Mouse (Mus musculus) heart, postnatal 0 days (tissue): ENCODE results near the gene Phc2. TPM values are rescaled to one million over a fixed set of nuclear protein-coding genes. Genes with fewer than 3 reads are reported as not detected.
A peak's percentile ranks its signal among the peaks of the same experiment; 100 is the strongest.

Experiments used
- ATAC-seq: fragments of 200-750 bp; cut with Nextera tagmentation; 2 replicates; pipeline ENCODE4 v1.8.0; 2017; ENCODE audit warnings: low read depth, moderate number of reproducible peaks, moderate library complexity; ENCODE audit not compliant: insufficient read depth
- DNase-seq: peaks from one replicate; pipeline ENCODE4 v3.0.0-alpha.2; 2016; ENCODE audit warnings: low spot score
- H3K27ac ChIP-seq: fragments of 300-500 bp; sonication (generic); 2 replicates; pipeline ENCODE4 v1.5.1; 2014; ENCODE audit warnings: low read depth, mild to moderate bottlenecking
- H3K27me3 ChIP-seq: fragments of 300-500 bp; sonication (generic); 2 replicates; pipeline ENCODE4 v1.6.1; 2014; ENCODE audit warnings: low read length, mixed read lengths; ENCODE audit not compliant: control insufficient read depth, insufficient read depth
- H3K36me3 ChIP-seq: fragments of 300-500 bp; sonication (generic); replicated peaks from 2 replicates; pipeline ENCODE4 v1.6.1; 2014; ENCODE audit warnings: low read length, mixed read lengths; ENCODE audit not compliant: control insufficient read depth, insufficient read depth
- H3K4me1 ChIP-seq: fragments of 300-500 bp; sonication (generic); 2 replicates; pipeline ENCODE4 v1.6.1; 2014; ENCODE audit warnings: antibody characterized with exemption; ENCODE audit not compliant: control insufficient read depth, insufficient read depth
- H3K4me2 ChIP-seq: fragments of 300-500 bp; sonication (generic); 2 replicates; pipeline ENCODE4 v1.6.1; 2014; ENCODE audit warnings: low read depth, mild to moderate bottlenecking, low read length, moderate library complexity
- H3K4me3 ChIP-seq: fragments of 300-500 bp; sonication (generic); 2 replicates; pipeline ENCODE4 v1.5.1; 2014; ENCODE audit warnings: low read depth, low read length
- H3K9ac ChIP-seq: fragments of 300-500 bp; sonication (generic); replicated peaks from 2 replicates; pipeline ENCODE4 v1.6.1; 2014; ENCODE audit warnings: low read depth, low read length, mixed read lengths
- H3K9me3 ChIP-seq: fragments of 300-500 bp; sonication (generic); replicated peaks from 2 replicates; pipeline ENCODE4 v1.6.1; 2016; ENCODE audit warnings: low read length; ENCODE audit not compliant: control insufficient read depth
- CTCF ChIP-seq: IDR thresholded peaks from 2 replicates; pipeline ENCODE4 v1.5.1; 2016; ENCODE audit warnings: antibody characterized with exemption, control low read depth, low read depth
- EP300 ChIP-seq: IDR thresholded peaks from 2 replicates; pipeline ENCODE4 v1.6.1; 2016; ENCODE audit warnings: antibody characterized with exemption, low read depth
- WGBS: fragments of 180-500 bp; shearing (Covaris S2); extraction: QIAGEN DNeasy Blood & Tissue Kit; methylation state at CpG from one replicate; pipeline ENCODE4 v1.1.7; 2014; 5-methylcytosine and 5-hydroxymethylcytosine counted together
- polyA plus RNA-seq: library from polyadenylated mRNA; unstranded; fragments of >200 nt; fragmentation: Nextera tagmentation; extraction: Ambion mirVana; gene quantifications from 2 replicates; pipeline ENCODE4 v1.2.1, GENCODE M21; 2015
- total RNA-seq: library from RNA; depleted of rRNA; stranded (reverse); fragments of >200 nt; gene quantifications from 2 replicates; pipeline ENCODE4 v1.2.3, GENCODE M21; 2014; ENCODE audit warnings: low replicate concordance

Phc2 gene
- total and polyA plus RNA-seq, 2 experiments from 2014 or later = 22.0 to 47.7 TPM

- no peak overlapping the region for H3K27ac ChIP-seq
- H3K9me3 ChIP-seq = no peaks in the 10 kb centered on the region
- H3K27me3 ChIP-seq = no peaks in the 10 kb centered on the region
- peaks cover 3% of the 10 kb centered on the region for H3K4me1 ChIP-seq
- H3K4me3 ChIP-seq = no peak overlapping the region
- 71% methylated on average over 12 of the region's 12 CpGs for WGBS
- no peak for ATAC-seq
- H3K9ac ChIP-seq = no peak overlapping the region
- no peak overlapping the region for H3K4me2 ChIP-seq
- TF ChIP-seq EP300 (no peak), CTCF (no peak)
- peaks cover 51% of the 10 kb centered on the region for H3K36me3 ChIP-seq
- DNase-seq = no peak
Observed at GRCm38 (mm10) chr4:128743031-128743626, 88.6 kb downstream of the Phc2 start.

GRCm38 (mm10) chr4:128745160-128745559, 90.7 kb downstream of the Phc2 start:
- peaks cover 71% of the 10 kb centered on the region for H3K36me3 ChIP-seq
- no peak for ATAC-seq
- no peak for DNase-seq

GRCm38 (mm10) chr4:128747614-128748270, 93.2 kb downstream of the Phc2 start:
- WGBS = 42% methylated on average over 22 of the region's 22 CpGs
- no peak for TF ChIP-seq CTCF
- no peak for TF ChIP-seq EP300
- Histone ChIP-seq H3K4me2 (no peak overlapping the region), H3K27ac (no peak overlapping the region), H3K36me3 (peaks cover 97% of the 10 kb centered on the region), H3K9me3 (no peaks in the 10 kb centered on the region), H3K9ac (no peak overlapping the region), H3K4me1 (no peaks in the 10 kb centered on the region), H3K27me3 (no peaks in the 10 kb centered on the region), H3K4me3 (no peak overlapping the region)
- DNase-seq = no peak
- ATAC-seq = 0 out of 2 replicates have a peak, but pooled peaks have one; percentile 45

More at GRCm38 (mm10) chr4:128745160-128745559, 90.7 kb downstream of the Phc2 start:
- TF ChIP-seq CTCF (no peak), EP300 (no peak)
- 77% methylated on average over 8 of the region's 8 CpGs for WGBS
- H3K9ac ChIP-seq = no peak overlapping the region
- no peak overlapping the region for H3K4me2 ChIP-seq
- H3K4me3 ChIP-seq = no peak overlapping the region
- no peaks in the 10 kb centered on the region for H3K9me3 ChIP-seq
- no peaks in the 10 kb centered on the region for H3K27me3 ChIP-seq
- no peaks in the 10 kb centered on the region for H3K4me1 ChIP-seq
- no peak overlapping the region for H3K27ac ChIP-seq

GRCm38 (mm10) chr4:128748309-128748708, 93.8 kb downstream of the Phc2 start:
- H3K36me3 ChIP-seq = peaks cover 98% of the 10 kb centered on the region
- WGBS = 82% methylated on average over 7 of the region's 7 CpGs
- TF ChIP-seq CTCF = no peak
- no peak for TF ChIP-seq EP300
- no peak overlapping the region for H3K27ac ChIP-seq
- no peak overlapping the region for H3K4me3 ChIP-seq
- H3K27me3 ChIP-seq = no peaks in the 10 kb centered on the region
- H3K9ac ChIP-seq = no peak overlapping the region
- ATAC-seq (peak; percentile 31; the same call in 1 of the 2 replicates), DNase-seq (no peak)
- no peak overlapping the region for H3K4me2 ChIP-seq
- H3K9me3 ChIP-seq = no peaks in the 10 kb centered on the region
- H3K4me1 ChIP-seq = no peaks in the 10 kb centered on the region

DNA sequence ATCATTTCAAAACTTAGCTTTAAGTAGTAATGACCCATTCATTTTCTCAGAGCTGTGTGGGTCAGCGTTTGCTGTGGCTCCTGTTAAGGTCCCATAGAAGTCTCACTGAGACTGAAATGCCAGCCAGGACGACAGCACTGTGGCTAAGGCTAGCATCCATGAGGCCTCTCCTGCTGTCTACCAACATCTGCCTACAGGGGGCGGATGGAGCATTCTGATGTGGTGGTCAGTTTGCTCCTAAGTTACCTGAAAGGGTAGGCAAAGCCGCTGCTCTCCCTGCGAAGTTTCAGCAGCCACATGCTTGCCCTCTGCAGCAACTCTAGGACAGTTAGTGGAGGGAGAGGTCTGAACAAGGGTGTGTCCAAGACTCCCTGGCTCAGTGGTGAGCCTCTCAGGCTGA, 96.5 kb downstream of the Phc2 start:
- no peaks in the 10 kb centered on the region for H3K27me3 ChIP-seq
- DNase-seq (no peak), ATAC-seq (no peak)
- WGBS = 68% methylated on average over 5 of the region's 5 CpGs
- H3K27ac ChIP-seq = no peak overlapping the region
- no peak overlapping the region for H3K9ac ChIP-seq
- H3K4me2 ChIP-seq = no peak overlapping the region
- H3K36me3 ChIP-seq = peaks cover 83% of the 10 kb centered on the region
- no peaks in the 10 kb centered on the region for H3K9me3 ChIP-seq
- no peak overlapping the region for H3K4me3 ChIP-seq
- peaks cover 7% of the 10 kb centered on the region; the same call in 1 of the 2 replicates for H3K4me1 ChIP-seq
- TF ChIP-seq EP300 (no peak), CTCF (peak; percentile 37)
